Mouse (Mus musculus) ES-E14 (cell line): ENCODE measurements around the gene Fank1. TPM values are rescaled to one million over a fixed set of nuclear protein-coding genes. Genes with fewer than 3 reads are reported as not detected.

ENCODE experiments used
- DNase-seq: peaks from one replicate; pipeline ENCODE4 v3.0.0-alpha.2; 2013; ENCODE audit warnings: low read depth, low spot score
- H3K27ac ChIP-seq: 2 replicates; pipeline ENCODE4 v1.5.1; 2012; ENCODE audit warnings: low read depth, mild to moderate bottlenecking, low read length, moderate library complexity, mixed read lengths; ENCODE audit not compliant: poor library complexity, insufficient read depth, severe bottlenecking
- H3K36me3 ChIP-seq: 2 replicates; pipeline ENCODE4 v1.6.1; 2012; ENCODE audit warnings: mild to moderate bottlenecking, low read length, moderate library complexity, mixed read lengths; ENCODE audit not compliant: control insufficient read depth, poor library complexity, insufficient read depth, severe bottlenecking
- H3K4me1 ChIP-seq, 2 experiments: fragments of 150-350 bp in 1 of 2; sonication (generic) in 1 of 2; 2 replicates each; pipeline ENCODE4 v1.6.1; 2012; ENCODE audit warnings: low read length in 2 of 2, mild to moderate bottlenecking in 1 of 2, mixed read lengths in 1 of 2; ENCODE audit not compliant: control insufficient read depth in 2 of 2, insufficient read depth in 2 of 2, poor library complexity in 1 of 2
- H3K4me3 ChIP-seq, 2 experiments: fragments of 150-350 bp in 1 of 2; sonication (generic) in 1 of 2; 2 replicates each; pipeline ENCODE4 v1.5.1; 2012; ENCODE audit warnings: low read length in 2 of 2, low read depth in 1 of 2, mild to moderate bottlenecking in 1 of 2, mixed read lengths in 1 of 2; ENCODE audit not compliant: insufficient read depth in 1 of 2, poor library complexity in 1 of 2, severe bottlenecking in 1 of 2
- H3K9ac ChIP-seq: 2 replicates; pipeline ENCODE4 v1.6.1; 2012; ENCODE audit warnings: low read depth, mild to moderate bottlenecking, low read length, mixed read lengths; ENCODE audit not compliant: poor library complexity, insufficient read depth, severe bottlenecking
- H3K9me3 ChIP-seq: fragments of 150-350 bp; sonication (generic); 2 replicates; pipeline ENCODE4 v1.6.1; 2012; ENCODE audit warnings: low read depth, mild to moderate bottlenecking, low read length; ENCODE audit not compliant: control insufficient read depth, insufficient read depth
- CHD2 ChIP-seq: IDR thresholded peaks from 2 replicates; pipeline ENCODE4 v1.6.1; 2014; ENCODE audit warnings: mild to moderate bottlenecking, low read depth, low read length, inconsistent platforms
- HCFC1 ChIP-seq: IDR thresholded peaks from 2 replicates; pipeline ENCODE4 v1.6.1; 2012; ENCODE audit warnings: low read length, inconsistent platforms, borderline replicate concordance; ENCODE audit not compliant: insufficient read depth
- MAFK ChIP-seq: IDR thresholded peaks from 2 replicates; pipeline ENCODE4 v1.6.1; 2014; ENCODE audit warnings: mild to moderate bottlenecking, low read depth, low read length, inconsistent platforms; ENCODE audit not compliant: insufficient read depth
- ZC3H11A ChIP-seq: IDR thresholded peaks from 2 replicates; pipeline ENCODE4 v1.6.1; 2012; ENCODE audit warnings: low read depth, mild to moderate bottlenecking, inconsistent platforms, low read length, borderline replicate concordance
- ZNF384 ChIP-seq: IDR thresholded peaks from 2 replicates; pipeline ENCODE4 v1.6.1; 2012; ENCODE audit warnings: low read depth, low read length, inconsistent platforms
- in situ Hi-C, 2 experiments: fragments of 600-800 bp; cut with MboI; formaldehyde crosslinking; loops; one replicate each; pipeline ENCODE4 v1.15.1; 2025; ENCODE audit warnings: low sequenced_read_pairs in 2 of 2, inconsistent platforms in 1 of 2; ENCODE audit not compliant: unreplicated experiment in 2 of 2
- total RNA-seq: library from RNA; depleted of rRNA; stranded (reverse); fragments of 300-350 nt; gene quantifications from 2 replicates; pipeline ENCODE4 v1.2.3, GENCODE M21; 2012

Gene Fank1
- total RNA-seq, 1 experiment = 0.62 TPM

- TF ChIP-seq ZC3H11A (no peak), CHD2 (no peak), HCFC1 (no peak)
- Histone ChIP-seq H3K27ac (no peak overlapping the region), H3K4me1 (0 out of 4 replicates have a peak, but pooled peaks cover 0 to 2% of the 10 kb centered on the region in 2 experiments), H3K36me3 (no peaks in the 10 kb centered on the region), H3K9me3 (no peaks in the 10 kb centered on the region), H3K4me3 (peak overlapping the region in 1 of 2 experiments; percentile 26; a peak in 1 of 4 replicates), H3K9ac (no peak overlapping the region)
- in situ Hi-C loops = no loop called here
- no peak for DNase-seq
These were observed 18.7 kb upstream of the Fank1 start for GRCm38 (mm10) chr7:133757961-133758455.

GRCm38 (mm10) chr7:133758716-133759115 is 17.9 kb upstream of the Fank1 start:
- no peak for DNase-seq
- Histone ChIP-seq H3K9ac (no peak overlapping the region), H3K36me3 (no peaks in the 10 kb centered on the region), H3K9me3 (no peaks in the 10 kb centered on the region), H3K27ac (no peak overlapping the region), H3K4me1 (0 out of 4 replicates have a peak, but pooled peaks cover 0 to 2% of the 10 kb centered on the region in 2 experiments), H3K4me3 (peak overlapping the region in 1 of 2 experiments; percentile 52; a peak in 2 of 4 replicates)
- in situ Hi-C loops = no loop called here
- TF ChIP-seq MAFK (no peak), ZNF384 (0 out of 2 replicates have a peak, but pooled peaks have one; percentile 33), HCFC1 (no peak), ZC3H11A (no peak), CHD2 (no peak)

- peak; percentile 96 for DNase-seq
- in situ Hi-C loops = no loop called here
- no peak for TF ChIP-seq ZC3H11A
- TF ChIP-seq CHD2 = peak; percentile 20; the same call in 1 of the 2 replicates
- H3K27ac ChIP-seq = peak overlapping the region; percentile 73
- peak overlapping the region; percentile 69 for H3K9ac ChIP-seq
- H3K9me3 ChIP-seq = no peaks in the 10 kb centered on the region
- peak overlapping the region; percentile 52 to 60 for H3K4me3 ChIP-seq
- peaks cover 0 to 5% of the 10 kb centered on the region in 2 experiments; a peak in 1 of 4 replicates for H3K4me1 ChIP-seq
- no peaks in the 10 kb centered on the region for H3K36me3 ChIP-seq
These were observed 16.9 kb upstream of the Fank1 start for GRCm38 (mm10) chr7:133759611-133760353.

GRCm38 (mm10) chr7:133762696-133763095 is 14.0 kb upstream of the Fank1 start:
- TF ChIP-seq MAFK = no peak
- TF ChIP-seq CHD2 = no peak
- no peak for TF ChIP-seq ZC3H11A
- TF ChIP-seq ZNF384 = no peak
- TF ChIP-seq HCFC1 = no peak
- H3K27ac ChIP-seq = no peak overlapping the region

More at GRCm38 (mm10) chr7:133762696-133763095, 14.0 kb upstream of the Fank1 start:
- no peaks in the 10 kb centered on the region for H3K36me3 ChIP-seq
- in situ Hi-C loops = no loop called here
- peaks cover 0 to 5% of the 10 kb centered on the region in 2 experiments; a peak in 1 of 4 replicates for H3K4me1 ChIP-seq
- no peak overlapping the region for H3K9ac ChIP-seq
- H3K9me3 ChIP-seq = no peaks in the 10 kb centered on the region
- H3K4me3 ChIP-seq = no peak overlapping the region
- DNase-seq = no peak
